Mouse (Mus musculus) spleen, adult 18-20 months (tissue): ENCODE results near the gene Tgfbr3.

Source experiments
- DNase-seq, 2 experiments: peaks; one replicate each; pipeline ENCODE4 v3.0.0; 2022; ENCODE audit warnings: mixed read lengths in 2 of 2

The Tgfbr3 gene

DNA sequence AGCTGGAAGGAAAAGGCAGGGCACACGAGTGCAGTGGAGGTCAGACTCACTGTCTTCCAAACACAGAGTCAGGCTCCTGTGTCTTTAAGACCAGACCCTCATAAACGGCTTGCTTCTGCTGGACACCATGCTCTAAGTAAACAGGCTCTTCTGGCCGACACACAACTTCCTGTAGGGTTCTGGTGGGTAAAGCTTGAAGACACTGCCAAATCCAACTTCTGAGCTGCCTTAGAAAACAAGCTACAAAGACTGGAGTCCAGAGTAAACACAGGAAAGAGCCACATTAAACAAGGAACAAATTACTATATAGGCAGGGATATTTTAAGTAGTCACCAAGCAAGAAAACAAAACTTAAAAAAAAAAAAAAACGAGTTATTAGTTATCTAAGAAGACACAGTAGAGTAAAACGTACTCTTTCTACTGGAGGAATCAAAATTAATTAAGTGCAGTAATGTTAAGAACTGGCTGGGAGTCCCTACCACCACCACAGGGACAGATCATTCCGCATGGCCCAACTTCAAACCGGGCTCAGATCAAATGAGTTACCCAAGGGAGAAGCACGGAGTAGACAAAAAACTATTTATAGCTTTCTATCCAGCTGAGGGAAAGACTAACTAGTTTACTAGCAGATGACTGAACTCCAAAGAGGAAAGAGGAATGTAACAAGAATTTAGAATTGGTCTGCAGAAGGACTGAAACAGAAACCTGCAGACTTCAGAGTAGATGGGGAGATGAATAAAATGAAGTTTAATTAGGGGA, 86.4 kb downstream of the Tgfbr3 start:
- no peak for DNase-seq

DNA sequence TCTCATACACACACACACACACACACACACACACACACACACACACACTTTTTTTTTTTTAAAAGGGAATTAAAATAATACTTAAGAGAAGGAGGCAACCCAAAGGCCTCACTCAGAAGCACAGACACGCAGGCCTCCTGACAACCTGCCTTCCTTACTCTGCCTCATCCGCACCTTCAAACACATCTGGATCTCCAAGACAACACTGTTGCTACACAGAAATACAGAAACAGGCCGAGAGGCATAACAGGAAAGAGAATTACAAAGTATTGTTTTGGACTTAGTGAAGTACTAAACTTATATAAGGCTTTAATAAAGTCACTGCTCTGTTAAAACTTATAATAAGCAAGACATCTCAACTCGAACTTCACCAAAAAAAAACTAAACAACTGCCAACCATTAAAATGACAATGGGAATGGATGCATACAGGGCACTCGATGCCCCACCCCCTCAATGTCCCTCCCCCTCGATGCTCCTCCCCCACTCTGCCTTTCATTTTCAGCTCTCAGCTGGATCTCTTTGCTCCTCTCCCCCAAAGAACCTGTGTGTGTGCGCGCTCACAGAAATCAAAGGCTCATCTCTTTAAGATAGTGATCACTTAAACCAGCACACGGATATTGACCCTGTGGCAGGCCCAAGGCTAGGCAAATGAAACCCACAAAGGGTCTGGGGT, 87.8 kb downstream of the Tgfbr3 start:
- DNase-seq: no peak

- no peak for DNase-seq
These were observed 88.5 kb downstream of the Tgfbr3 start for GRCm38 (mm10) chr5:107200853-107201341.

DNA sequence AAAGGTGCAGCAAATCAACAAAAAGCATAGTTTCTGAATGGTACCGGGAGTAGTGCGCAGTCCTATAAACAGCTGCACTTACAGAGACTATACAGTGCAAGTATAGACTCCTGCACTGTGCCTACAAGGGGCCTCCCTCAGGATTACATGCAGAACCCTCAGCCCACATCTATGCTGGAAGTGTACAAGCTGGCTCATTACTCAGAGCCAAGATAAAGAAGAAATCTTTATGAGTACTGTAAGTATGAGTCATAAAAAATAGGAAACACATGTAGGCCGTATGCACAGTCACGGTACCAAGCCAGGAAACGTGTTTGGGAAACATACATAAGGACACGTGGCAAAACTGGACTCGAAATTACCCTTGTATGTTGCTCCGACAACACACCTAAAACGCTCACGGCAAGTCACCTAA, 89.2 kb downstream of the Tgfbr3 start:
- no peak for DNase-seq

- no peak for DNase-seq
These were observed 93.6 kb downstream of the Tgfbr3 start for GRCm38 (mm10) chr5:107195751-107196395.

DNA sequence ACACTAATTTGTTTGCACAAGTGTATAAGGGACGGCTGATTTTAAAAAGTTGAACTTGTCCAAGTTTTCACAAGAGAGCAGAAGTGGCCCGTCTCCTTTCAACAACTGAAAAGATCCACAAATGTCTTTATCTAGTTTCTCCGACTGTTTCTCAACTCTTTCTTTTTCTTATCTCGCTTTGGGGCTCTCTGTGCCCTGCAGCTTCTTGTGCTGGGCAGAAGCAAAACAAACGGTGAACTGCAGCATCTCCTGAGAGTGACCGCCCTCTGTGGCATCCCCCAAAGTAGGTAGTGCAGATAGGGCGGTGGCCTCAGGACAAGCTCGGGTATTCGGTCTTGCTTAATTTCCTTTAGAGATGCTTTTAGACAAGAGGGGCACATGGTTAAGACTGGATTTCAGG, 96.3 kb downstream of the Tgfbr3 start:
- no peak for DNase-seq

- no peak for DNase-seq
These were observed 97.1 kb downstream of the Tgfbr3 start for GRCm38 (mm10) chr5:107192372-107192771.

GRCm38 (mm10) chr5:107188551-107188950, 100.9 kb downstream of the Tgfbr3 start:
- no peak for DNase-seq

GRCm38 (mm10) chr5:107186206-107186605, 103.2 kb downstream of the Tgfbr3 start:
- DNase-seq: no peak

GRCm38 (mm10) chr5:107184158-107184883, 105.1 kb downstream of the Tgfbr3 start:
- no peak for DNase-seq

- no peak for DNase-seq
These were observed 105.9 kb downstream of the Tgfbr3 start for GRCm38 (mm10) chr5:107183537-107183936.

DNA sequence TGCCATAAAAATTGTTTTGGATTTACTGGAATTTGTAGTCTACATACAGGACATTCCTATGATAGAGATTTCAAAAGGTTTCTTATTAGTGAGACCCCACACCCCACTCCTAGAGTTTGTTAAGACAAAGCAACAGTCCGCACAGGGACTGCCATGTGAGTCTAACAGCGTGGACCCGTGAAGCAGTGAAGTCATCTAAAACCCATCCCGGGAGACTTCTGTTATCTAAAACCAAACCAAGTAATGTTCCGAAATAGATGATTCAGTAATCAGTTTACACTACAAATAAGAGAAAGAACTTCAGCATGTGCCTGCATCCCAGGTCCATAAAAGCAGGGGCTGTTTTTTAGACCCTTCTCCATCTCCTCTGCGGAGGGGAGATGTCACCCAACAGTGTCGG, 106.7 kb downstream of the Tgfbr3 start:
- no peak for DNase-seq

DNA sequence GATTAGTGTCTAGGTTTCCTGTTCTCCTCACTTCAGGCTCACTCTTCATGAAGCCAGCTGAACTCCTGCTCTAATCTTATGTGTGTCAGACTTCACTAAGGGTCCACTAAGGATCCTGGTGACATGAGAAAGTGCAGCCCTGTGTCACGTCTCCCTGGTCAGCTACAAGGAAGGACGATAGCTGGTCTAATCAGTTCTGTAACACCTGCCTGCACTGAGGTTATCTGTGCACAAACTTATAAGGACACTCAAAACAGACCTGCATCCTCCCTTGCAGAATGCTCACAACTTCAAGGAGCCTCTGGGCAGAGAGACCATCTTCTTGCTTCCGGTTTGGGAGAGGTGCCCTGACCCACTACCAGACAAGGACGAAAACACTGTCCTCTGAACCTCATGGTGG, 107.6 kb downstream of the Tgfbr3 start:
- no peak for DNase-seq

DNA sequence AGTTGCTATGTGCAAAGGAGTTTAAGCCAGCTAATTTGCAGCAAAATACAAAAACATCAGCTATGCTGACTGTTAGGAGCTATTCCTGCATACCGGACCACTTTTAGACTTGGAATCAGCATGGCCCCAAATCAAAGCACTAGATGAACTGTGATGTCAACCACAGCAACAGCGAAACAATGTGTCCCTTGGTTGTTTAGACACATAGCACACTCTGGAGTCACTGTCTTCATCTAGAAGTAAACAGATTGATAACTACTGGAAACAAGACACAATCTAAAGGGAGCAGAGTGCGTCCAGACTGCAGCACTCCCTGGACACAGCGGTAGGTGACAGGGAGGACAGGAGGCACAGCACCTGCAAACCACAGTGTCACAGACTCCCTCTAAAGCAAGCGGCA, 110.2 kb downstream of the Tgfbr3 start:
- no peak for DNase-seq

GRCm38 (mm10) chr5:107177791-107178190, 111.6 kb downstream of the Tgfbr3 start:
- no peak for DNase-seq

DNA sequence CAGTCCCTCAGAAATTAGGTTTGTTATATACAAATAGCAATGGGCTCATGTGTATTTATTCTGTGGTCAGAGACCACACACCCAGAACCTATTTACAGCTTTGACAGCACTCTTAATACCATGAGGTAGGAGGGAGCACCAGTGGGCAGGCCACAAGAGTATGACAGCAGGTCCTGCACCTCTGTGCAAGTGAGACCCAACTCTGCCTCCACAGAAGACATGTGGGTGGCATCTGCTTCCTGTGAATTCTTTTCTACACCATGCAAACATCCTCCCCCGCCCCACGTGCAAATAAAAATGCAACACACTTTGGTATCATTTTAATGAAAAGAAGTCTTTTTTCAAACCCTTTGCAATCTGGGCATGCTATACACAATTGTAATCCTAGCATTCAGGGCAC, 112.2 kb downstream of the Tgfbr3 start:
- no peak for DNase-seq

DNA sequence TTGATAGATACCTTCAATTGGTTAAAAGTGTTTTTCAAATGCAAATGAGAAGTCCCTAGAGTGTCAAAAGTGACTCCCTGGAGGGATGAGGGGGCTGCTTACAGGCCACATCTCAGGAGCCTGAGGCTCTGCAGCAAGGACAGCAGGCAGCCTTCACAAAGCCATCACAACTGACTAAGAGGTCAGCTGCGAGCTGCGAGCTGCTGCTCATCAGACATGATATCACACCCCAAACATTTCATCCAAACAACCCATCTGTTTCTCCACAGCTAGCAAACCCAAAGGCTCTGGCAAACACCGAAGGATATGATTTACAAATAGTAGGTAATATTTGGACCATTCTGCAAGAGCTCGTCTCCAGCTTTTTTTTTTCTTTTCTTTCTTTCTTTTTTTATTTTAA, 112.6 kb downstream of the Tgfbr3 start:
- DNase-seq: no peak

- no peak for DNase-seq
These were observed 113.2 kb downstream of the Tgfbr3 start for GRCm38 (mm10) chr5:107176196-107176595.

DNA sequence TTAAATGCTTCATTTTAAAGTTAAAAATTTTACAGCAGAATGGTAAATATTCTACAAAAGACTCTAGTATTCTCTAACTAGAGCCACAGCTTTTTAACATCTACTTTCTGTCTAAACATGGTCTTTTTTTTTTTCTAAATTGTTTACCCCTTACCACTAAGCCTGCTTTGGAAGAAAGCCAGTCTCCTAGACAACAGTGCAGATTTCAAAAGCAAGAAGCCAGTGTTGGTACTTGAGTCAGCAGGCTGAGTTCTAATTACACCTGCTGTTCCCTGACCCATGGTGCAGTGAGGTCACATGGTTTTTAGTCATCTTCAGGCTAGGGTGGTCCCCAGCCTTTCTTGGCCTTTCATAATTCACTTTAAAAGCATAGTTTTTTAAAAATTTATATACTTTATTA, 115.2 kb downstream of the Tgfbr3 start:
- no peak for DNase-seq

GRCm38 (mm10) chr5:107173483-107173882, 115.9 kb downstream of the Tgfbr3 start:
- DNase-seq: no peak

- no peak for DNase-seq
These were observed 117.6 kb downstream of the Tgfbr3 start for GRCm38 (mm10) chr5:107171861-107172260.

- no peak for DNase-seq
These were observed 119.6 kb downstream of the Tgfbr3 start for GRCm38 (mm10) chr5:107169796-107170195.

DNA sequence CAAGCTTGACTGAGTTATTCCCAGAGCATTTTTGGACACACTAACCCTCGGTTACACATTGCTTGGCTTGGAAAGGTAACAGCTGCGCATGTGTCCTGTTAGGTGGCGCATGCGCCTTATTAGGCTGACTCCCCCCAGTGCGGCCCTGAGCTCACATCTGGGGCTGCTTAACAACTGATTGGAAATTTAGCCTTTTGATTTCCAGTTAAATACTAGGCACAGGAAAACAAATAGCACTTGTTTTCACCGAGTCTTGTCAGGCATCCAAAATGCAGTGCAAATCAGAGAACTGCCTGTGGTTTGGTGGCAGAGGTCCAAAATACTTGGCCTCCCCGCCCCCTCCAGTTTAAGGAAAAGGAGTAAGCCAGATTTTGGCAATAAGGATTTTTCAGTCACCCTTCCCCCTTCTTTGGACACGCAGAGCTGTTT, 121.5 kb downstream of the Tgfbr3 start:
- peak in 1 of 2 experiments; percentile 25 for DNase-seq
